Mouse (Mus musculus): Measurements from ENCODE around the gene Baiap2. TPM values are rescaled to one million over a fixed set of nuclear protein-coding genes. Genes with fewer than 3 reads are reported as not detected.

Gene Baiap2
- total and polyA plus RNA-seq, 2 experiments = 11.6 to 45.6 TPM

DNA sequence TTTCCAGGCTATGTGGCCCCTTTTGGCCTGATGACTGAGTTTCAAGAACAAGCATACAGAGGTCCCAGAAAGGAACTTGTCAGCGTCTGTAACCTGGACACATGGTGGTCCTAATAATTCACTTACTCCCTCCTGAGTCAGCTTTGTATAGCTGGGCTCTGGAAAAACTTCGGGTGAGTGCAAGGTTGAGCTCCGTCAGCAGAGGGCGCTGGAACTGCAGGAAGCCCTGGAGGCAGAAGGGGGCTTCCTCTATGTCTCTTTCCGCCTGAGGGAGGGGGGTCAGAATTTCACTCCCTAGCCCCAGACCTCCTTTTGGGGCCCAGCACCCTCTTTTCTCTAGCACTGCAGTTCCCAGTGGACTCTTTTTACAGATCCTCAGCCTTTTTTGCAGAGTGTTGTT lies 33.1 kb upstream of the Baiap2 start:
- Histone ChIP-seq H3K79me2 (ENCODE audit: control insufficient read depth, insufficient read depth, low read length) (no peaks in the 10 kb centered on the region), H3K4me1 (ENCODE audit: control insufficient read depth, insufficient read depth, low read length) (0 out of 2 replicates have a peak, but pooled peaks cover 2% of the 10 kb centered on the region), H3K9ac (ENCODE audit: low read depth, low read length) (no peak overlapping the region), H3K27me3 (ENCODE audit: control insufficient read depth, insufficient read depth, low read length) (no peaks in the 10 kb centered on the region), H3K27ac (replicated peaks; ENCODE audit: insufficient read depth, low read depth, low read length) (no peak overlapping the region), H3K4me3 (ENCODE audit: insufficient read depth, low read depth, low read length) (no peak overlapping the region), H3K36me3 (ENCODE audit: control insufficient read depth, insufficient read depth, low read length) (no peaks in the 10 kb centered on the region)
- TF ChIP-seq CTCF (IDR thresholded peaks at IDR 0.05; ENCODE audit: low read depth, low read length) = peak; percentile 93
- no peak for TF ChIP-seq POLR2A (IDR thresholded peaks at IDR 0.05; ENCODE audit: extremely low read depth, insufficient read depth, low read length)
- WGBS = 1% methylated on average over 5 of the region's 5 CpGs
- DNase-seq (ENCODE audit: extremely low read depth, low read depth, low spot score) = no peak

- Histone ChIP-seq H3K27ac (replicated peaks; ENCODE audit: insufficient read depth, low read depth, low read length) (peak overlapping the region; percentile 67), H3K79me2 (ENCODE audit: control insufficient read depth, insufficient read depth, low read length) (no peaks in the 10 kb centered on the region), H3K4me1 (ENCODE audit: control insufficient read depth, insufficient read depth, low read length) (peaks cover 19% of the 10 kb centered on the region; the same call in 1 of the 2 replicates), H3K27me3 (ENCODE audit: control insufficient read depth, insufficient read depth, low read length) (no peaks in the 10 kb centered on the region), H3K4me3 (ENCODE audit: insufficient read depth, low read depth, low read length) (peak overlapping the region; percentile 91; the same call in 1 of the 2 replicates), H3K36me3 (ENCODE audit: control insufficient read depth, insufficient read depth, low read length) (no peaks in the 10 kb centered on the region), H3K9ac (ENCODE audit: low read depth, low read length) (peak overlapping the region; percentile 94)
- DNase-seq (ENCODE audit: extremely low read depth, low read depth, low spot score) = peak; percentile 21
- WGBS = 18% methylated on average over 7 of the region's 7 CpGs
- TF ChIP-seq CTCF (IDR thresholded peaks at IDR 0.05; ENCODE audit: low read depth, low read length) (no peak), POLR2A (IDR thresholded peaks at IDR 0.05; ENCODE audit: extremely low read depth, insufficient read depth, low read length) (no peak)
Measured at GRCm38 (mm10) chr11:119912845-119913244, 29.7 kb upstream of the Baiap2 start.

DNA sequence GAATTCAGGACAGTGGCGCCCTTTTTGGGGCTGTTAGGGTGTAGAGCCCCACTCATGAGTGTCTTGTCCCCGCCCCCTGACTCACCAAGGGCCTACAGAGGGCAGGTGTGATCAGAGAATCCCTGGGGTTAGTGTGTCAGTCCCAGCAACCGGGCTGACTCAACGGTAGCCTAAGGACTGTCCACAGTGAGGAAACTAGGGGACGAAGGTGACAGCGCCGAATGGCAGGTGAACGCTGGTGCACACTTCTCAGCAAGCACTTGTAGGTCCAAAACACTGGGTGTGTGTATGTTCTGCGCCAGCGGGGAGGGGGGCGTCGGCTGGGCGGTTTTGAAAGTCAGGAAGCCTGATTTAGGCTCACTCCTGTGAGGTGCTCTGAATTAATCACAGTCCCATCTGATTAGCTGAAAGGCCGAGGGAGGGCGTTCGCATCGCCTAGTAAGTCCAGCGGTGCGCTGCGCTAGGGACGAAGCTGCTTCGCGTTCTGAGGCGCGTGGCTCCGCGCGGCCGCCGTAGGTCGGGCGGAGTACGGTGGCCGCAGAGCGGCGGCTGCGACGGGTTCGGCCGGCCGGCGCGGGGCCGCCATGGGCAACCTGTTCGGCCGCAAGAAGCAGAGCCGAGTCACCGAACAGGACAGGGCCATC lies 29.1 kb upstream of the Baiap2 start, which contains the start of gene Chmp6:
Gene Chmp6, plus strand, starts transcription at position 151 of the 644 bp plus-strand sequence.
- Histone ChIP-seq H3K36me3 (ENCODE audit: control insufficient read depth, insufficient read depth, low read length) (no peaks in the 10 kb centered on the region), H3K27ac (replicated peaks; ENCODE audit: insufficient read depth, low read depth, low read length) (peak within 1 kb of the TSS; percentile 76), H3K4me3 (ENCODE audit: insufficient read depth, low read depth, low read length) (peak within 1 kb of the TSS; percentile 91), H3K9ac (ENCODE audit: low read depth, low read length) (peak within 1 kb of the TSS; percentile 94), H3K79me2 (ENCODE audit: control insufficient read depth, insufficient read depth, low read length) (no peaks in the 10 kb centered on the region), H3K27me3 (ENCODE audit: control insufficient read depth, insufficient read depth, low read length) (no peaks in the 10 kb centered on the region), H3K4me1 (ENCODE audit: control insufficient read depth, insufficient read depth, low read length) (peaks cover 19% of the 10 kb centered on the region; the same call in 1 of the 2 replicates)
- under 1% methylated on average over 48 of the region's 48 CpGs for WGBS
- DNase-seq (ENCODE audit: extremely low read depth, low read depth, low spot score) = peak; percentile 77
- TF ChIP-seq CTCF (IDR thresholded peaks at IDR 0.05; ENCODE audit: low read depth, low read length) (no peak), POLR2A (IDR thresholded peaks at IDR 0.05; ENCODE audit: extremely low read depth, insufficient read depth, low read length) (no peak)

DNA sequence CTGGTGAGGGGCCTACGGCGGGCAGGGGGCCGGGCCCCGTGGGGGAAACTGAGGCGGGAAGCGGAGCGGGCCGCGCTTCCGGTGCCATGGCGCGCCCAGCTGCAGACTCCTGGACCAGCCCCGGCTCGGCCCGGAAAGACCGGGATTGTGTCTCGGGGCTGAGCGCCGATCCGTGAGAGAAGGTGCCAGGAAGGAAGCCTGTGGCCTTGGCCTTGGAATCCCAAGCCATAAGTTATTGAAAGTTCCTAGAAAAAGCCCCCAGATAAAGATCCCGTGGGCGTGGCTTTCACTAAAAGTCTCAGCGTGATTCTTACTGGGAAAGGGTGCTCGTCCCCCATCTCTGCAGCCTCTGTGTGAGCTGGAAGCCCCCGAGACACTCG lies 28.6 kb upstream of the Baiap2 start:
- no peak for TF ChIP-seq POLR2A (IDR thresholded peaks at IDR 0.05; ENCODE audit: extremely low read depth, insufficient read depth, low read length)
- no peak for TF ChIP-seq CTCF (IDR thresholded peaks at IDR 0.05; ENCODE audit: low read depth, low read length)
- Histone ChIP-seq H3K4me3 (ENCODE audit: insufficient read depth, low read depth, low read length) (peak overlapping the region; percentile 91), H3K9ac (ENCODE audit: low read depth, low read length) (peak overlapping the region; percentile 94), H3K36me3 (ENCODE audit: control insufficient read depth, insufficient read depth, low read length) (no peaks in the 10 kb centered on the region), H3K27ac (replicated peaks; ENCODE audit: insufficient read depth, low read depth, low read length) (peak overlapping the region; percentile 76), H3K4me1 (ENCODE audit: control insufficient read depth, insufficient read depth, low read length) (peaks cover 19% of the 10 kb centered on the region; the same call in 1 of the 2 replicates), H3K79me2 (ENCODE audit: control insufficient read depth, insufficient read depth, low read length) (no peaks in the 10 kb centered on the region), H3K27me3 (ENCODE audit: control insufficient read depth, insufficient read depth, low read length) (no peaks in the 10 kb centered on the region)
- peak; percentile 26 for DNase-seq (ENCODE audit: extremely low read depth, low read depth, low spot score)
- WGBS = under 1% methylated on average over 25 of the region's 26 CpGs

DNA sequence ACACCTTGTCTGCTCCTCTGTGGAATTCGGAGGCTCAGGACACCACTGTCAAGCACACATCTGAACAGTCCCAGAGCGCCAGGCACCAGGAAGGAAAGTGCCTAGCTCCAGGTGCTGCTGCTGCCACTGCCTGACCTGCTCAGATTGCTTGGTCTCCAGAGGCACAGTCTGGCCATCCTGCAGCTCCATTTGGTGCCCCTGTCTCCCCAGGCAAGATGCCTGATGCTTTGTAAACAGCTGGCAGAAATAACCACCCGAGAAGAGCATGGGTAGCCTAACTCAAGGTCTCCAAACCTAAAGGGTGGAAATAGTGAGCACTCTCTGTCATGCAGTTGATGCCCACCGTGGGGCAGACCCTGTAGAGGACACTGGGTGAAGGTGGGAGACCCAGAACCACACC lies 28.2 kb upstream of the Baiap2 start:
- Histone ChIP-seq H3K4me3 (ENCODE audit: insufficient read depth, low read depth, low read length) (peak overlapping the region; percentile 91), H3K79me2 (ENCODE audit: control insufficient read depth, insufficient read depth, low read length) (no peaks in the 10 kb centered on the region), H3K36me3 (ENCODE audit: control insufficient read depth, insufficient read depth, low read length) (no peaks in the 10 kb centered on the region), H3K27ac (replicated peaks; ENCODE audit: insufficient read depth, low read depth, low read length) (no peak overlapping the region), H3K27me3 (ENCODE audit: control insufficient read depth, insufficient read depth, low read length) (no peaks in the 10 kb centered on the region), H3K9ac (ENCODE audit: low read depth, low read length) (peak overlapping the region; percentile 94), H3K4me1 (ENCODE audit: control insufficient read depth, insufficient read depth, low read length) (peaks cover 19% of the 10 kb centered on the region; the same call in 1 of the 2 replicates)
- TF ChIP-seq CTCF (IDR thresholded peaks at IDR 0.05; ENCODE audit: low read depth, low read length) (no peak), POLR2A (IDR thresholded peaks at IDR 0.05; ENCODE audit: extremely low read depth, insufficient read depth, low read length) (no peak)
- WGBS = 14% methylated on average over 4 of the region's 4 CpGs
- DNase-seq (ENCODE audit: extremely low read depth, low read depth, low spot score) = no peak

DNA sequence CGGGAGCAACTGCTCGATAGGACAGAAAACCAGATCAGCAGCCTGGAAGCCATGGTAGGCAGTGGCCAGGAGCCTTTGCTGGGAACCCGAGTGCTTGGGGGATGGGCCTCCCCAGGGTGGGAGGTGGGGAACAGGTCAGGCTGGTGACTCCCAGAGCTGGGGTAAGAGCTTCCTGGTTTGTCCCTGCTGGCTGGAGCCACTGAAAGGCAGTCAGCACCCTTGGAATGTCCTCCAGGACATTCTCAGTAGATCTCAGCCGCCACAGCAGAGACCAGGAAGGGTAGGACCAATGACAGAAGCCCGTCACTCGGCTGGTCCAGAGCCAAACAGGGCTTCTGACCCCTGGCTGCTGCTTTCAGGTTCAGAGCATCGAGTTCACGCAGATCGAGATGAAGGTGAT lies 26.9 kb upstream of the Baiap2 start:
- WGBS = 72% methylated on average over 9 of the region's 9 CpGs
- H3K27me3 ChIP-seq (ENCODE audit: control insufficient read depth, insufficient read depth, low read length) = no peaks in the 10 kb centered on the region
- H3K4me1 ChIP-seq (ENCODE audit: control insufficient read depth, insufficient read depth, low read length) = peaks cover 19% of the 10 kb centered on the region; the same call in 1 of the 2 replicates
- H3K9ac ChIP-seq (ENCODE audit: low read depth, low read length) = no peak overlapping the region
- no peaks in the 10 kb centered on the region for H3K79me2 ChIP-seq (ENCODE audit: control insufficient read depth, insufficient read depth, low read length)
- no peak for DNase-seq (ENCODE audit: extremely low read depth, low read depth, low spot score)
- no peak overlapping the region for H3K4me3 ChIP-seq (ENCODE audit: insufficient read depth, low read depth, low read length)
- no peaks in the 10 kb centered on the region for H3K36me3 ChIP-seq (ENCODE audit: control insufficient read depth, insufficient read depth, low read length)
- TF ChIP-seq POLR2A (IDR thresholded peaks at IDR 0.05; ENCODE audit: extremely low read depth, insufficient read depth, low read length) (no peak), CTCF (IDR thresholded peaks at IDR 0.05; ENCODE audit: low read depth, low read length) (no peak)
- no peak overlapping the region for H3K27ac ChIP-seq (replicated peaks; ENCODE audit: insufficient read depth, low read depth, low read length)
